Mouse (Mus musculus) olfactory bulb, adult 2 months (tissue): Measurements from ENCODE around the gene Cdc14a.

ENCODE experiments used
- CTCF ChIP-seq: fragments of 200-500 bp; IDR thresholded peaks from 2 replicates; pipeline ENCODE4 v1.5.1; 2012; ENCODE audit warnings: low read depth, mild to moderate bottlenecking, low read length, moderate library complexity; ENCODE audit not compliant: insufficient read depth
- POLR2A ChIP-seq: fragments of 200-500 bp; IDR thresholded peaks from 2 replicates; pipeline ENCODE4 v1.6.1; 2012; ENCODE audit warnings: mild to moderate bottlenecking, low read depth, low read length, moderate library complexity; ENCODE audit not compliant: insufficient read depth

DNA sequence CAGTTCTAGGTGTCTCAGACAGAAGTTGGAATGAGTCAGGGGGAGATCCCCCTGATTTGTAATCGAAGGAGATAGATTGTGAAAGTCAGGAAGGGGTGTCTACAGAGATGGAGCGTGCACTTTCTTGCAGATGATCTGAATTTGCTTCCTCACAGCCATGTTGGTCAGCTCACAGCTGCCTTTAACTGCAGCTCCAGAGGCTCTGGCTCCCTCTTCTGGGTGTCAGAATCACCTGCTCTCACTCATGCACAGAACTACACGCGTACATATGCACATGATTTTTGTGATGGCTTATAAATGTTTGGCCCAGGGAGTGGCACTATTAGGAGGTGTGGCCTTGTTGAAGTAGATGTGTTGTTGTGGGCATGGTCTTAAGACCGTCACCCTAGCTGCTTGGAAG is 186.3 kb downstream of the Cdc14a start:
- TF ChIP-seq CTCF (no peak), POLR2A (no peak)
